Mouse (Mus musculus): ENCODE data around the gene Kcnk7.

GRCm38 (mm10) chr19:5711907-5712460, 7.8 kb downstream of the Kcnk7 start:
- TF ChIP-seq EP300 (IDR thresholded peaks at IDR 0.05; ENCODE audit: insufficient read depth, low read depth, low read length), result no peak
- no peak for TF ChIP-seq POLR2A (IDR thresholded peaks at IDR 0.05; ENCODE audit: insufficient read depth, low read depth, low read length)
- no peak for TF ChIP-seq CTCF (IDR thresholded peaks at IDR 0.05)

Data from heart, adult 2 months (tissue).